Mouse (Mus musculus): ENCODE results near the gene Olfr64. TPM values are rescaled to one million over a fixed set of nuclear protein-coding genes. Genes with fewer than 3 reads are reported as not detected.
A peak's percentile ranks its signal among the peaks of the same experiment; 100 is the strongest.

Gene Olfr64
- total RNA-seq (2017) = not detected in 3 replicates

GRCm38 (mm10) chr7:103894385-103894784, at the start of gene Olfr64:
Gene Olfr64 (minus strand): TSS chr7:103894485.
- no peak for ATAC-seq (replicated peaks; ENCODE audit: insufficient number of reproducible peaks, low FRiP score, low TSS enrichment, poor library complexity, severe bottlenecking)

DNA sequence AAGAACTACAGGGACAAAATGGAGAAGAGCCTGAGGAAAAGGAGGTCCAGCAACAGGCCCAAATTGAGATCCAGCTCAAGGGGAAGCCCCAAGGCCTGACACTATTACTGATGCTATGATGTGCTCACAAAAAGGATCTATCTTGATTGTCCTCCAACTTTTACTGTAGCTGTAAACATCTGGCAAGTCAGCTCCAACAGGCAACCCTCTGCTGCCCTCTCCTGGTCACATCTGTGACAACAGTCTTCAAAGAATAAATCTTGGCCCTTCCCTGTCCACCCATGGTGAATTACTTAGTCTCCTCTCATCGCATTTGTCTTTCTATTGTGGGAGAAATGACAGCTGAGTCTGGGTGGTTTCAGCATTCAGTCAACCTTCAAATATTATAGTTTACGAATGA, 48.4 kb upstream of the Olfr64 start:
- ATAC-seq (replicated peaks; ENCODE audit: insufficient number of reproducible peaks, low FRiP score, low TSS enrichment, poor library complexity, severe bottlenecking) = peak; percentile 66; the same call in 1 of the 2 replicates

DNA sequence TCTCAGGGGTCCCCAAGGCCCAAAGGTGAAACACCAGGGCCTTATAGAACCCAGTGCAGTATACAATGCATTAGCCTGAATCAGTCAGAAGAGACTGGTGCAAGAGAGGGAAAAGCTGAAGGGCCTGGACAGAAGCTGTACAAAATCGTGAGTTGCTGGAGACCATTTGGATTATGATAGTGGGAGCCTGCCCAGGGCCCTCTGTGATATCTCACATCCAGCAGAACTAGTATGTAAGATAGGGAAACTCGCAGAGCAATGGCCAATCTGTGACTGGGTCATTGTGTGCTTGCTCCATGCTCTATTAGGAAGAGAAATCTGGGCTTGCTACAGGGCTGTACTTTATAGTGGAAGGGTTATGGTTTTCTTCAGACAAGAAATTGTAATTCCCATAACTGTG, 40.0 kb upstream of the Olfr64 start, which contains the start of gene Olfr632:
Gene Olfr632, plus strand, starts transcription at position 84 of the 400 bp plus-strand sequence.
- no peak for ATAC-seq (replicated peaks; ENCODE audit: insufficient number of reproducible peaks, low FRiP score, low TSS enrichment, poor library complexity, severe bottlenecking)

- no peak for ATAC-seq (replicated peaks; ENCODE audit: insufficient number of reproducible peaks, low FRiP score, low TSS enrichment, poor library complexity, severe bottlenecking)
Observed at GRCm38 (mm10) chr7:103928525-103928924, 34.2 kb upstream of the Olfr64 start, which contains the start of gene Olfr631. Gene Olfr631 (plus strand): TSS chr7:103928825.

- ATAC-seq (replicated peaks; ENCODE audit: insufficient number of reproducible peaks, low FRiP score, low TSS enrichment, poor library complexity, severe bottlenecking) = no peak
Observed at GRCm38 (mm10) chr7:103915338-103915737, 21.1 kb upstream of the Olfr64 start.

- ATAC-seq (replicated peaks; ENCODE audit: insufficient number of reproducible peaks, low FRiP score, low TSS enrichment, poor library complexity, severe bottlenecking) = no peak
Observed at GRCm38 (mm10) chr7:103912969-103913511, 18.8 kb upstream of the Olfr64 start.

GRCm38 (mm10) chr7:103910047-103910446, 15.8 kb upstream of the Olfr64 start:
- no peak for ATAC-seq (replicated peaks; ENCODE audit: insufficient number of reproducible peaks, low FRiP score, low TSS enrichment, poor library complexity, severe bottlenecking)

- ATAC-seq (replicated peaks; ENCODE audit: insufficient number of reproducible peaks, low FRiP score, low TSS enrichment, poor library complexity, severe bottlenecking) = no peak
Observed at GRCm38 (mm10) chr7:103903187-103903586, 8.9 kb upstream of the Olfr64 start, which contains the start of gene Olfr65. Gene Olfr65 (plus strand): TSS chr7:103903487.

DNA sequence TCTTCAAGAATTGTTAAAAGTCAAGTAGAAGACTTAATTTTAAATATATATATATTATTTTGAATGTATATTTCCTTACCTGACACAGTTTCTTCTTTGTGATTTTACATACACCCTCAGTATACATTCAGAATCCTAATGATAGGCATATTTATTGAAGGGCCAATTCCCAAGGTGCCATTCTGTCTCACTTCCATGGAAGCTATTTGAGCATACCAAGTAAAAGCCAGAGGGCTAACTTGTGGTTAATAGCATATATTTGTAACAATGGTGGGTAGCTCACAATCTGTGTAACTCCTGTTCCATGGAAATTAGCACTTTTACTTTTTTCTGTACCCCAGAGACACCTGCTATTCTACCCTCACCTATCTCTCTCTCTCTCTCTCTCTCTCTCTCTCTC, 8.1 kb downstream of the Olfr64 start, which contains the start of gene Olfr66:
Gene Olfr66, minus strand, starts transcription at position 101 of the 400 bp plus-strand sequence.
- ATAC-seq (replicated peaks; ENCODE audit: insufficient number of reproducible peaks, low FRiP score, low TSS enrichment, poor library complexity, severe bottlenecking) = no peak

- ATAC-seq (replicated peaks; ENCODE audit: insufficient number of reproducible peaks, low FRiP score, low TSS enrichment, poor library complexity, severe bottlenecking) = no peak
Observed at GRCm38 (mm10) chr7:103877093-103877492, 17.2 kb downstream of the Olfr64 start.

DNA sequence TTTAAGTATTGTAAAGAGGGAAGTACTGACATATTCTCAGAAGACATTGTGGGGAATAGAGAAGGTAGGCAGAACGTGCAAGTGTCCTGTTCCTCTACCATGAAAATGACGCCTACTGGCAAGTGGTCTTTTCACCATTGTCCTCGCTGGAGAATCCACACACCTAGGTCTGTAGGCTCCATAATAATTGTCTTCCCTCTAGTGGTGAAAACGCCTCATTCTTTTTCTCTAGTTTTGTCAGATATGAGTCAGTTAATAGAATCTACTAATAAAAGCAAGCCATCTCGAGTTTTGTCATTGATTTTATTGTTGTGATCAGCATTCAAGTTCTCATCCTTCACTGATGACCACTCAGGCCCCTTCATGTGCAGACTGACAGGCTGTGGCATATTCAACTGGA, 19.8 kb downstream of the Olfr64 start:
- ATAC-seq (replicated peaks; ENCODE audit: insufficient number of reproducible peaks, low FRiP score, low TSS enrichment, poor library complexity, severe bottlenecking) = no peak

DNA sequence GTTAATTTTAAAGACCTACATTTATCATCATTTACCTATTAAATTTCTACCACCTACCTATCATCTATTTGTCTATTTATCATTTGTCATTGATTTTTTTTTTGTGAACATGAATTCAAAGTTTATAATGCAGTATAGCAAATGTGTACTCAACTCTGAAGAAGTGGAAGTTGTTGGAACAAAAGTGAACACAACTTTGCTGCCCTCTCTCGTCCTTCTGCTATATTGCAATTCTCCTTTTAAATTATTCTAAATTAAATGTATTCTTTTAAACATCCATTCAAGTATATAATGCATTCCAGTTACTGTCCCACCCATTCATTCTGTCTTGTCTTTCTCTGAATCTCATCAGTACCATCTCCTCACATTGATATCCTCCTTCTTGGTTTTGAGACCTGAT, 21.2 kb downstream of the Olfr64 start:
- no peak for ATAC-seq (replicated peaks; ENCODE audit: insufficient number of reproducible peaks, low FRiP score, low TSS enrichment, poor library complexity, severe bottlenecking)

- ATAC-seq (replicated peaks; ENCODE audit: insufficient number of reproducible peaks, low FRiP score, low TSS enrichment, poor library complexity, severe bottlenecking) = no peak
Observed at GRCm38 (mm10) chr7:103870667-103871066, 23.6 kb downstream of the Olfr64 start.

- no peak for ATAC-seq (replicated peaks; ENCODE audit: insufficient number of reproducible peaks, low FRiP score, low TSS enrichment, poor library complexity, severe bottlenecking)
Observed at GRCm38 (mm10) chr7:103865716-103866115, 28.6 kb downstream of the Olfr64 start.

GRCm38 (mm10) chr7:103861531-103861930, 32.8 kb downstream of the Olfr64 start:
- ATAC-seq (replicated peaks; ENCODE audit: insufficient number of reproducible peaks, low FRiP score, low TSS enrichment, poor library complexity, severe bottlenecking) = no peak

DNA sequence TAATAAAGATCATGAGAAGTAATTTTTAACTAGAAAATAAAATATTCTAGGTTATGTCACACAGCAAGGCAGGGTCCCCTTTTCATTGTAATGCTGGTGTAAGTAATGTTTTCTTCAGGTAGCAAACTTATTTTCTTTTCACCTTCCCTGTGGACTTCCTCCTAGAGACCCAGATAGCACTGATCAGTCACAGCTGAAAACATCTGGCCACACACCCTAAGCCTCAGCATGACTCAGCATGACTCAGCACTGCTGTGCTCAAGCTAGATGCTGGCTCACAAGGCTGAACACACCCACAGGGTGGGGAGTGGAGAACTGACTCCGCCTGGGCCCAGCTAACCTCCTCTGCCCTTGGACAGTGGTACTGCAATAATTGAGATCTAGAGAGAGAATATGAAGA, 33.4 kb downstream of the Olfr64 start:
- ATAC-seq (replicated peaks; ENCODE audit: insufficient number of reproducible peaks, low FRiP score, low TSS enrichment, poor library complexity, severe bottlenecking) = 0 out of 2 replicates have a peak, but pooled peaks have one; percentile 40

DNA sequence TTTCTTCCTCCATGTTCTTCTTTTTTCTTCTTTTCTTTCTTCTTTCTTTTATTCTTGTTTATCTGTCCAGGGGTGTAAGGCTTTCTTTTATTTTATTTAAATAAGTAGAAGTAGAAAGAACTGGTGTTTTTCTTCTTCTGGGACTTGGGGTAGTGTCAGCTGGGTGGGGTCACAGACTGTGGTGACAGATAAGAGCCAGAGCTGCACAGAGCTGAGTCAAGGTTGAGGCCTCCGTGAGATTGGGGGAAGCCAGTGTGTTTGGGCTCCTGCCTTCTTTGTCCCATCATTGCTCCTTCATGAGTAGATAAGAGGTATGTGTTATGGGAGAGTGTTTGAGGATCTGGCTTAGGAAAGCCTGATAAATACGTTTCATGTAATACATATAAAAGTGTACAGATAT, 35.2 kb downstream of the Olfr64 start:
- ATAC-seq (replicated peaks; ENCODE audit: insufficient number of reproducible peaks, low FRiP score, low TSS enrichment, poor library complexity, severe bottlenecking) = no peak

- no peak for ATAC-seq (replicated peaks; ENCODE audit: insufficient number of reproducible peaks, low FRiP score, low TSS enrichment, poor library complexity, severe bottlenecking)
Observed at GRCm38 (mm10) chr7:103854669-103855068, 39.6 kb downstream of the Olfr64 start.

GRCm38 (mm10) chr7:103853090-103853489, 41.2 kb downstream of the Olfr64 start, which contains the start of gene Hbb-y:
Gene Hbb-y (minus strand): TSS chr7:103853216.
- no peak for ATAC-seq (replicated peaks; ENCODE audit: insufficient number of reproducible peaks, low FRiP score, low TSS enrichment, poor library complexity, severe bottlenecking)

DNA sequence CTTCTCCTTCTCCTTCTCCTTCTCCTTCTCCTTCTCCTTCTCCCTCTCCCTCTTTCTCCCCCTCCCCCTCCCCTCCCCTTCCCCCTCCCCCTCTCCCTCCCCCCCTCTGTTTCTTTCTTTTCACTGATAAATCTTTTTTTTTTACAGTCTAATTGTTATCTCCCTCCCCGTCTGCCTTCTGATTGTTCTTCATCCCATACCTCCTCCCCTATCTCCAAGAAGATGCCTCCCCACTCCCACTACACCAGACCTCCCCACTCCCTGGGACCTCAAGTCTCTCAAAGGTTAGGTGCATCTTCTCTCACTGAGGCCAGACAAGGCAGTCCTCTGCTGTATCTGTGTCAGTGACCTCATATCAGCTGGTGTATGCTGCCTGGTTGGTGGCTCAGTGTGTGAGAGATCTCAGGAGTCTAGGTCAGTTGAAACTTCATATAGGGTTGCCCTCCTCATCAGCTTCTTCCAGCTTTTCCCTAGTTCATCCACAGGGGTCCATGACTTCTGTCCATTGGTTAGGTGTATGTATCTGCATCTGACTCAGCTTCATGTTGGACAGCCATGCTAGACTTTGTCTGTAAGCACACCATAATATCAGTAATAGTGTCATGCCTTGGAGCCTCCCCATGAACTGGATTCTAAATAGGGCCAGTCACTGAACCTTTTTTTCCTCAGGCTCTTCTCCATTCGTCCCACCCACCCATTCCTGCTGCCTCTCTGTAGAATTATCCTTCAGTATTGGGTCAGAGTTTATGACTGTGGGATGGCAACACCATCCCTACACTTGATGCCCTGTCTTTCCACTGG, 49.6 kb downstream of the Olfr64 start:
- no peak for ATAC-seq (replicated peaks; ENCODE audit: insufficient number of reproducible peaks, low FRiP score, low TSS enrichment, poor library complexity, severe bottlenecking)

Data from monocyte, adult 5-6 weeks (primary cell).